Mouse (Mus musculus) hindbrain, postnatal 0 days (tissue): Measurements from ENCODE around the gene Klf1. TPM values are rescaled to one million over a fixed set of nuclear protein-coding genes. Genes with fewer than 3 reads are reported as not detected.

Experiments used
- ATAC-seq: fragments of 200-750 bp; cut with Nextera tagmentation; 2 replicates; pipeline ENCODE4 v1.8.0; 2017; ENCODE audit warnings: mild to moderate bottlenecking, moderate TSS enrichment, moderate library complexity
- DNase-seq: peaks from one replicate; pipeline ENCODE4 v3.0.0-alpha.2; 2015; ENCODE audit warnings: low spot score
- H3K27ac ChIP-seq: fragments of 300-500 bp; sonication (generic); 2 replicates; pipeline ENCODE4 v1.5.1; 2014; ENCODE audit warnings: mild to moderate bottlenecking
- H3K27me3 ChIP-seq: fragments of 300-500 bp; sonication (generic); 2 replicates; pipeline ENCODE4 v1.6.1; 2014; ENCODE audit warnings: low read length, mixed read lengths; ENCODE audit not compliant: insufficient read depth
- H3K36me3 ChIP-seq: fragments of 300-500 bp; sonication (generic); 2 replicates; pipeline ENCODE4 v1.6.1; 2014; ENCODE audit warnings: low read length, mixed read lengths; ENCODE audit not compliant: insufficient read depth
- H3K4me1 ChIP-seq: fragments of 300-500 bp; sonication (generic); 2 replicates; pipeline ENCODE4 v1.6.1; 2014; ENCODE audit warnings: antibody characterized with exemption, low read length, mixed read lengths; ENCODE audit not compliant: insufficient read depth
- H3K4me2 ChIP-seq: fragments of 300-500 bp; sonication (generic); 2 replicates; pipeline ENCODE4 v1.6.1; 2014; ENCODE audit warnings: low read depth, mild to moderate bottlenecking, low read length, moderate library complexity, mixed read lengths
- H3K4me3 ChIP-seq: fragments of 300-500 bp; sonication (generic); 2 replicates; pipeline ENCODE4 v1.5.1; 2014; ENCODE audit warnings: low read length
- H3K9ac ChIP-seq: fragments of 300-500 bp; sonication (generic); replicated peaks from 2 replicates; pipeline ENCODE4 v1.6.1; 2014; ENCODE audit warnings: mild to moderate bottlenecking, low read length, moderate library complexity, mixed read lengths
- H3K9me3 ChIP-seq: fragments of 300-500 bp; sonication (generic); 2 replicates; pipeline ENCODE4 v1.6.1; 2016; ENCODE audit warnings: low read length, mixed read lengths
- CTCF ChIP-seq: IDR thresholded peaks from 2 replicates; pipeline ENCODE4 v1.5.1; 2016; ENCODE audit warnings: antibody characterized with exemption, control low read depth, low read depth
- WGBS: fragments of 180-500 bp; shearing (Covaris S2); extraction: QIAGEN DNeasy Blood & Tissue Kit; methylation state at CpG from one replicate; pipeline ENCODE4 v1.1.7; 2014; 5-methylcytosine and 5-hydroxymethylcytosine counted together
- polyA plus RNA-seq: library from polyadenylated mRNA; unstranded; fragments of >200 nt; fragmentation: Nextera tagmentation; extraction: Ambion mirVana; gene quantifications from 2 replicates; pipeline ENCODE4 v1.2.1, GENCODE M21; 2015
- total RNA-seq: library from RNA; depleted of rRNA; stranded (reverse); fragments of >200 nt; gene quantifications from 2 replicates; pipeline ENCODE4 v1.2.3, GENCODE M21; 2014

Gene Klf1
- total and polyA plus RNA-seq, 2 experiments from 2014 or later = 0.34 to 1.2 TPM

GRCm38 (mm10) chr8:84909949-84910348, 8.2 kb downstream of the Klf1 start:
- Histone ChIP-seq H3K9me3 (no peaks in the 10 kb centered on the region), H3K4me2 (no peak overlapping the region), H3K36me3 (peaks cover 21% of the 10 kb centered on the region; the same call in 1 of the 2 replicates), H3K27me3 (no peaks in the 10 kb centered on the region), H3K4me1 (no peaks in the 10 kb centered on the region), H3K9ac (no peak overlapping the region), H3K27ac (no peak overlapping the region), H3K4me3 (no peak overlapping the region)
- DNase-seq = no peak
- ATAC-seq = no peak
- 86% methylated on average over 5 of the region's 5 CpGs for WGBS
- no peak for TF ChIP-seq CTCF

- Histone ChIP-seq H3K9me3 (no peaks in the 10 kb centered on the region), H3K27ac (no peak overlapping the region), H3K4me1 (no peaks in the 10 kb centered on the region), H3K36me3 (peaks cover 22% of the 10 kb centered on the region; the same call in 1 of the 2 replicates), H3K4me2 (no peak overlapping the region), H3K27me3 (no peaks in the 10 kb centered on the region), H3K4me3 (no peak overlapping the region), H3K9ac (no peak overlapping the region)
- ATAC-seq (no peak), DNase-seq (no peak)
- WGBS = 86% methylated on average over 6 of the region's 6 CpGs
- TF ChIP-seq CTCF = no peak
Observed at GRCm38 (mm10) chr8:84910551-84910950, 8.8 kb downstream of the Klf1 start.

- H3K36me3 ChIP-seq = peaks cover 35% of the 10 kb centered on the region
- no peak overlapping the region for H3K27ac ChIP-seq
- 83% methylated on average over 9 of the region's 9 CpGs for WGBS
- H3K9me3 ChIP-seq = no peaks in the 10 kb centered on the region
- no peak overlapping the region for H3K4me2 ChIP-seq
- TF ChIP-seq CTCF = no peak
- H3K9ac ChIP-seq = no peak overlapping the region
- H3K4me1 ChIP-seq = no peaks in the 10 kb centered on the region
- H3K27me3 ChIP-seq = no peaks in the 10 kb centered on the region
- ATAC-seq (no peak), DNase-seq (no peak)
- no peak overlapping the region for H3K4me3 ChIP-seq
Observed at GRCm38 (mm10) chr8:84911854-84912253, 10.1 kb downstream of the Klf1 start.

GRCm38 (mm10) chr8:84912391-84912790, 10.7 kb downstream of the Klf1 start:
- ATAC-seq (no peak), DNase-seq (no peak)
- Histone ChIP-seq H3K9me3 (no peaks in the 10 kb centered on the region), H3K9ac (no peak overlapping the region), H3K4me3 (no peak overlapping the region), H3K27ac (no peak overlapping the region), H3K4me1 (no peaks in the 10 kb centered on the region), H3K36me3 (peaks cover 38% of the 10 kb centered on the region), H3K4me2 (peak overlapping the region; percentile 51; the same call in 1 of the 2 replicates), H3K27me3 (no peaks in the 10 kb centered on the region)
- TF ChIP-seq CTCF = no peak
- 29% methylated on average over 27 of the region's 27 CpGs for WGBS

GRCm38 (mm10) chr8:84912895-84913501, 11.3 kb downstream of the Klf1 start:
- Histone ChIP-seq H3K4me1 (no peaks in the 10 kb centered on the region), H3K9ac (no peak overlapping the region), H3K9me3 (no peaks in the 10 kb centered on the region), H3K4me3 (peak overlapping the region; percentile 19; the same call in 1 of the 2 replicates), H3K27ac (no peak overlapping the region), H3K36me3 (peaks cover 44% of the 10 kb centered on the region), H3K27me3 (no peaks in the 10 kb centered on the region), H3K4me2 (peak overlapping the region; percentile 51)
- ATAC-seq (0 out of 2 replicates have a peak, but pooled peaks have one; percentile 3), DNase-seq (peak; percentile 61)
- no peak for TF ChIP-seq CTCF
- 8% methylated on average over 55 of the region's 55 CpGs for WGBS

- Histone ChIP-seq H3K4me3 (peak overlapping the region; percentile 19; the same call in 1 of the 2 replicates), H3K9me3 (no peaks in the 10 kb centered on the region), H3K27ac (no peak overlapping the region), H3K4me1 (no peaks in the 10 kb centered on the region), H3K27me3 (no peaks in the 10 kb centered on the region), H3K9ac (no peak overlapping the region), H3K4me2 (peak overlapping the region; percentile 51), H3K36me3 (peaks cover 48% of the 10 kb centered on the region)
- ATAC-seq = no peak
- no peak for TF ChIP-seq CTCF
- WGBS = 22% methylated on average over 9 of the region's 9 CpGs
- no peak for DNase-seq
Observed at GRCm38 (mm10) chr8:84913502-84913900, 11.8 kb downstream of the Klf1 start.

- Histone ChIP-seq H3K27me3 (no peaks in the 10 kb centered on the region), H3K9me3 (no peaks in the 10 kb centered on the region), H3K36me3 (peaks cover 52% of the 10 kb centered on the region), H3K27ac (no peak overlapping the region), H3K4me3 (no peak overlapping the region), H3K4me1 (no peaks in the 10 kb centered on the region), H3K9ac (no peak overlapping the region), H3K4me2 (no peak overlapping the region)
- 36% methylated on average over 4 of the region's 4 CpGs for WGBS
- DNase-seq = peak; percentile 77
- no peak for ATAC-seq
- TF ChIP-seq CTCF = peak; percentile 58
Observed at GRCm38 (mm10) chr8:84913960-84914359, 12.2 kb downstream of the Klf1 start.
